Mouse (Mus musculus): ENCODE measurements around the gene Cep170. TPM values are rescaled to one million over a fixed set of nuclear protein-coding genes. Genes with fewer than 3 reads are reported as not detected.
"Not testable (repeated sequence)": the region's sequence is repeated elsewhere in the genome, so short reads cannot be mapped to it uniquely, and the experiment has no call there.

Cep170 gene
- polyA plus RNA-seq (2015; fragmentation: Nextera tagmentation; extraction: Ambion mirVana): 18.7 and 20.1 TPM in 2 replicates

- Histone ChIP-seq H3K27me3 (replicated peaks) (no peaks in the 10 kb centered on the region), H3K4me2 (peak within 1 kb of the TSS; percentile 70), H3K36me3 (no peaks in the 10 kb centered on the region), H3K9ac (peak within 1 kb of the TSS; percentile 73), H3K9me3 (no peaks in the 10 kb centered on the region), H3K27ac (peak within 1 kb of the TSS; percentile 97), H3K4me1 (no peaks in the 10 kb centered on the region; the same call in 1 of the 2 replicates), H3K4me3 (replicated peaks) (peak within 1 kb of the TSS; percentile 92)
- under 1% methylated on average over 28 of the region's 28 CpGs for WGBS
- ATAC-seq (ENCODE audit: insufficient read depth, low FRiP score, low read depth): peak; percentile 89
Observed at GRCm38 (mm10) chr1:176814036-176814420, at the start of gene Cep170. Gene Cep170 (minus strand): TSS chr1:176814067.

GRCm38 (mm10) chr1:176861981-176862644 lies 48.2 kb upstream of the Cep170 start:
- Histone ChIP-seq H3K4me3 (replicated peaks) (no peak overlapping the region), H3K27ac (no peak overlapping the region), H3K27me3 (replicated peaks) (no peaks in the 10 kb centered on the region), H3K9ac (no peak overlapping the region), H3K4me2 (no peak overlapping the region), H3K9me3 (no peaks in the 10 kb centered on the region), H3K4me1 (no peaks in the 10 kb centered on the region), H3K36me3 (no peaks in the 10 kb centered on the region)
- 55% methylated on average over 9 of the region's 9 CpGs for WGBS
- ATAC-seq (ENCODE audit: insufficient read depth, low FRiP score, low read depth): no peak

- H3K4me2 ChIP-seq: no peak overlapping the region
- no peaks in the 10 kb centered on the region for H3K4me1 ChIP-seq
- no peak overlapping the region for H3K9ac ChIP-seq
- no peak overlapping the region for H3K4me3 ChIP-seq (replicated peaks)
- H3K27me3 ChIP-seq (replicated peaks): no peaks in the 10 kb centered on the region
- no peaks in the 10 kb centered on the region for H3K9me3 ChIP-seq
- no peak overlapping the region for H3K27ac ChIP-seq
- 85% methylated on average over 9 of the region's 9 CpGs for WGBS
- H3K36me3 ChIP-seq: no peaks in the 10 kb centered on the region
- no peak for ATAC-seq (ENCODE audit: insufficient read depth, low FRiP score, low read depth)
Observed at GRCm38 (mm10) chr1:176852813-176853590, 39.1 kb upstream of the Cep170 start.

- Histone ChIP-seq H3K4me1 (no peaks in the 10 kb centered on the region), H3K9ac (no peak overlapping the region), H3K27me3 (replicated peaks) (no peaks in the 10 kb centered on the region), H3K9me3 (no peaks in the 10 kb centered on the region), H3K27ac (no peak overlapping the region), H3K4me2 (no peak overlapping the region), H3K4me3 (replicated peaks) (no peak overlapping the region), H3K36me3 (no peaks in the 10 kb centered on the region)
- 89% methylated on average over 7 of the region's 7 CpGs for WGBS
- ATAC-seq (ENCODE audit: insufficient read depth, low FRiP score, low read depth): no peak
Observed at GRCm38 (mm10) chr1:176851401-176851800, 37.5 kb upstream of the Cep170 start.

- H3K36me3 ChIP-seq: no peaks in the 10 kb centered on the region
- no peak overlapping the region for H3K9ac ChIP-seq
- no peak overlapping the region for H3K27ac ChIP-seq
- H3K27me3 ChIP-seq (replicated peaks): no peaks in the 10 kb centered on the region
- no peak overlapping the region for H3K4me3 ChIP-seq (replicated peaks)
- H3K4me2 ChIP-seq: no peak overlapping the region
- H3K9me3 ChIP-seq: no peaks in the 10 kb centered on the region
- no peaks in the 10 kb centered on the region for H3K4me1 ChIP-seq
- ATAC-seq (ENCODE audit: insufficient read depth, low FRiP score, low read depth): no peak
- 73% methylated on average over 2 of the region's 2 CpGs for WGBS
Observed at GRCm38 (mm10) chr1:176849377-176849776, 35.5 kb upstream of the Cep170 start.

GRCm38 (mm10) chr1:176848613-176849290 lies 34.9 kb upstream of the Cep170 start:
- Histone ChIP-seq H3K9ac (no peak overlapping the region), H3K27ac (no peak overlapping the region), H3K4me1 (no peaks in the 10 kb centered on the region), H3K4me2 (no peak overlapping the region), H3K9me3 (no peaks in the 10 kb centered on the region), H3K36me3 (no peaks in the 10 kb centered on the region), H3K4me3 (replicated peaks) (no peak overlapping the region), H3K27me3 (replicated peaks) (no peaks in the 10 kb centered on the region)
- ATAC-seq (ENCODE audit: insufficient read depth, low FRiP score, low read depth): no peak
- WGBS: 59% methylated on average over 11 of the region's 11 CpGs

GRCm38 (mm10) chr1:176847118-176847859 lies 33.4 kb upstream of the Cep170 start:
- H3K9ac ChIP-seq: no peak overlapping the region
- no peak overlapping the region for H3K27ac ChIP-seq
- H3K9me3 ChIP-seq: no peaks in the 10 kb centered on the region
- H3K4me3 ChIP-seq (replicated peaks): no peak overlapping the region
- no peaks in the 10 kb centered on the region for H3K4me1 ChIP-seq
- ATAC-seq (ENCODE audit: insufficient read depth, low FRiP score, low read depth): no peak
- H3K36me3 ChIP-seq: no peaks in the 10 kb centered on the region
- no peak overlapping the region for H3K4me2 ChIP-seq
- H3K27me3 ChIP-seq (replicated peaks): no peaks in the 10 kb centered on the region
- 75% methylated on average over 10 of the region's 10 CpGs for WGBS

GRCm38 (mm10) chr1:176845082-176845977 lies 31.5 kb upstream of the Cep170 start:
- Histone ChIP-seq H3K9ac (no peak overlapping the region), H3K4me1 (no peaks in the 10 kb centered on the region), H3K27ac (no peak overlapping the region), H3K4me3 (replicated peaks) (no peak overlapping the region), H3K4me2 (no peak overlapping the region), H3K27me3 (replicated peaks) (no peaks in the 10 kb centered on the region), H3K36me3 (no peaks in the 10 kb centered on the region), H3K9me3 (no peaks in the 10 kb centered on the region)
- 76% methylated on average over 17 of the region's 17 CpGs for WGBS
- no peak for ATAC-seq (ENCODE audit: insufficient read depth, low FRiP score, low read depth)

GRCm38 (mm10) chr1:176836562-176836961 lies 22.7 kb upstream of the Cep170 start:
- not testable (repeated sequence) for H3K9ac ChIP-seq; H3K4me1 ChIP-seq; H3K9me3 ChIP-seq; H3K27me3 ChIP-seq (replicated peaks); H3K4me3 ChIP-seq (replicated peaks); H3K4me2 ChIP-seq; H3K27ac ChIP-seq; H3K36me3 ChIP-seq; ATAC-seq (ENCODE audit: insufficient read depth, low FRiP score, low read depth)
- 66% methylated on average over 7 of the region's 7 CpGs for WGBS

- no peaks in the 10 kb centered on the region for H3K9me3 ChIP-seq
- no peak overlapping the region for H3K27ac ChIP-seq
- peak overlapping the region; percentile 36 for H3K4me3 ChIP-seq (replicated peaks)
- peak; percentile 50; the same call in 1 of the 2 replicates for ATAC-seq (ENCODE audit: insufficient read depth, low FRiP score, low read depth)
- H3K4me2 ChIP-seq: peak overlapping the region; percentile 70
- no peaks in the 10 kb centered on the region for H3K27me3 ChIP-seq (replicated peaks)
- H3K36me3 ChIP-seq: no peaks in the 10 kb centered on the region
- WGBS: 3% methylated on average over 41 of the region's 41 CpGs
- H3K4me1 ChIP-seq: no peaks in the 10 kb centered on the region; the same call in 1 of the 2 replicates
- no peak overlapping the region for H3K9ac ChIP-seq
Observed at GRCm38 (mm10) chr1:176835501-176836294, 21.8 kb upstream of the Cep170 start.
